Mouse (Mus musculus): ENCODE results near the gene Megf9. TPM values are rescaled to one million over a fixed set of nuclear protein-coding genes. Genes with fewer than 3 reads are reported as not detected.

The Megf9 gene
- polyA plus RNA-seq, 1 experiment = 2.6 TPM

DNA sequence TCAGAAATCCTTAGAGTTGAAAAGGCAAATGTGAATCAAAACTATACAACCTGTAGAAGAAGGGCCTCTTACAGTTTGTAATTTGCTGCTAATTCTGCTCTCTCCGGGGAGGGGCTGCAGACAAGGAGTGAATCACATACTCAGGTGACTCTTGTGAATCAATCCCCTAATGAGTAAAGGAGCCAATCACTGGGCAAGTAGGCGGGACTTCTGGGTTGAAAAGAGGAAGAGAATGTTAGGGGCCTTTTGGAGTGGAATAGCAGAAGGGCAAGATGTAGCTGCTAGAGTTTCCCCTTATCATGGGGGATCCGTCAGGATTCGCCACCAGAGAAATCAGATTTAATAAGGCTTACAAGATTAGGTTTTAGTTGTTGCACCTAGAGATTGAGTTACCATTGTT, 136.7 kb downstream of the Megf9 start:
- TF ChIP-seq MYOD1 (IDR thresholded peaks at IDR 0.05; ENCODE audit: control insufficient read depth in 1 of 3, insufficient read length in 2 of 3, low read depth in 2 of 3) (no peak), TCF3 (IDR thresholded peaks at IDR 0.05; ENCODE audit: insufficient read length, low read depth) (no peak), USF1 (IDR thresholded peaks at IDR 0.05; ENCODE audit: low read depth) (no peak), SRF (IDR thresholded peaks at IDR 0.05; ENCODE audit: control insufficient read depth, insufficient read length, low read depth) (no peak), REST (IDR thresholded peaks at IDR 0.05; ENCODE audit: insufficient read depth, insufficient read length) (no peak)
- no peak overlapping the region for H3K4me2 ChIP-seq (ENCODE audit: low read depth)

DNA sequence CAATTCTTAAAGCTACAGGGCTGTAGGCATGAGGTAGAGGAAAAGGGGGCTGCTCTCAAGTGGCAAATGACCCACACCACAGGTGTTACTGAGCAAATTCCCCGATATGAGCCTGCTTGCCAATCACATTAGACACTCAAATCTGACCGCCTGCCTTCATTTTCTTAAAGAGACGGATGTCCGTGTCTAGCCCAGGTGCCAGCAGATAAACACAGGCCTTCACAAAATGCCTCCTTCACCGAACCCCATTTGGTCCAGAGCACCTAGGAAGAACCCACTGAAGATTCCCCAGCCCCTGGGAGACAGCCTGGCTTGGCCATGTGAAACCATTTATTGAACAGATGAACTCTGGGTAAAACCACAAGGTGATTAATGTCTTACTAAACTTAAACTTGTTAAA, 138.1 kb downstream of the Megf9 start:
- Histone ChIP-seq H3ac (ENCODE audit: control insufficient read depth, insufficient read length) (no peak overlapping the region), H3K4me2 (ENCODE audit: low read depth) (no peak overlapping the region), H3K4me3 (no peak overlapping the region), H3K27me3 (ENCODE audit: control insufficient read depth, insufficient read depth, insufficient read length) (no peaks in the 10 kb centered on the region), H3K79me2 (ENCODE audit: control insufficient read depth, insufficient read depth) (peaks cover 15% of the 10 kb centered on the region), H3K36me3 (ENCODE audit: control insufficient read depth, insufficient read depth) (peaks cover 16% of the 10 kb centered on the region)
- no peak for TF ChIP-seq SRF (IDR thresholded peaks at IDR 0.05; ENCODE audit: control insufficient read depth, insufficient read length, low read depth)
- TF ChIP-seq POLR2AphosphoS2 (IDR thresholded peaks at IDR 0.05; ENCODE audit: insufficient read length, low read depth) = no peak
- no peak for TF ChIP-seq USF1 (IDR thresholded peaks at IDR 0.05; ENCODE audit: low read depth)
- no peak for TF ChIP-seq MAX (IDR thresholded peaks at IDR 0.05; ENCODE audit: low read depth)
- no peak for TF ChIP-seq CEBPB (IDR thresholded peaks at IDR 0.05; ENCODE audit: insufficient read depth, poor library complexity, severe bottlenecking)
- no peak for TF ChIP-seq REST (IDR thresholded peaks at IDR 0.05; ENCODE audit: insufficient read depth, insufficient read length)
- TF ChIP-seq POLR2A (IDR thresholded peaks at IDR 0.05; ENCODE audit: insufficient read length, low read depth) = no peak
- TF ChIP-seq TCF3 (IDR thresholded peaks at IDR 0.05; ENCODE audit: insufficient read length, low read depth) = no peak
- TF ChIP-seq MYOD1 (IDR thresholded peaks at IDR 0.05; ENCODE audit: control insufficient read depth in 1 of 3, insufficient read length in 2 of 3, low read depth in 2 of 3) = no peak
- TF ChIP-seq TCF12 (IDR thresholded peaks at IDR 0.05; ENCODE audit: insufficient read depth, poor library complexity, severe bottlenecking) = no peak
- no peak for TF ChIP-seq MYOG (IDR thresholded peaks at IDR 0.05; ENCODE audit: control insufficient read depth in 1 of 3, insufficient read depth in 1 of 3, insufficient read length in 2 of 3, low read depth in 2 of 3)

More for the DNA sequence above, 136.7 kb downstream of the Megf9 start:
- Histone ChIP-seq H3ac (ENCODE audit: control insufficient read depth, insufficient read length) (no peak overlapping the region), H3K27me3 (ENCODE audit: control insufficient read depth, insufficient read depth, insufficient read length) (no peaks in the 10 kb centered on the region), H3K79me2 (ENCODE audit: control insufficient read depth, insufficient read depth) (peaks cover 13% of the 10 kb centered on the region), H3K36me3 (ENCODE audit: control insufficient read depth, insufficient read depth) (peaks cover 27% of the 10 kb centered on the region), H3K4me3 (no peak overlapping the region)

DNA sequence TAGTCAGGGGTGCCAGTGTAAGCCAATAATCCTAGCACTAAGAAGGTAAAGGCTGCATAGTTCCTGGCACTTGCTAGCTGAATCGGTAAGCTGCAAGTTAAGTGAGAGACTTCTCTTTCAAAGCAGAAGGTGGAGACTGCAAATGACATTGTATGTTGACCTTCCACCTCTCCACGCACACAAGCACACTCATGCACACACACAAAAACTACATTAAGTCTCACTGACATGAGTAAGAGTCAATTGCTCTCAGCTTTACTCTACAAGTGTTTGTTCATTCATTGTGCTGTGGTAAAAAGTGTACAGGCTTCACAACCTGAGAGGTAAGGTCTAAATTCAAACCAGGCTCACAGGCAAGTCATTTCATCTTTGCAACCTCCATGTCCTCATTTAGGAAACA, 140.1 kb downstream of the Megf9 start:
- H3K27me3 ChIP-seq (ENCODE audit: control insufficient read depth, insufficient read depth, insufficient read length) = no peaks in the 10 kb centered on the region
- H3K4me3 ChIP-seq = no peak overlapping the region
- H3K36me3 ChIP-seq (ENCODE audit: control insufficient read depth, insufficient read depth) = peaks cover 4% of the 10 kb centered on the region
- H3K79me2 ChIP-seq (ENCODE audit: control insufficient read depth, insufficient read depth) = peaks cover 21% of the 10 kb centered on the region
- H3K4me2 ChIP-seq (ENCODE audit: low read depth) = no peak overlapping the region
- no peak overlapping the region for H3ac ChIP-seq (ENCODE audit: control insufficient read depth, insufficient read length)
- no peak for TF ChIP-seq TCF12 (IDR thresholded peaks at IDR 0.05; ENCODE audit: insufficient read depth, poor library complexity, severe bottlenecking)
- no peak for TF ChIP-seq USF1 (IDR thresholded peaks at IDR 0.05; ENCODE audit: low read depth)
- no peak for TF ChIP-seq TCF3 (IDR thresholded peaks at IDR 0.05; ENCODE audit: insufficient read length, low read depth)
- TF ChIP-seq MAX (IDR thresholded peaks at IDR 0.05; ENCODE audit: low read depth) = no peak

DNA sequence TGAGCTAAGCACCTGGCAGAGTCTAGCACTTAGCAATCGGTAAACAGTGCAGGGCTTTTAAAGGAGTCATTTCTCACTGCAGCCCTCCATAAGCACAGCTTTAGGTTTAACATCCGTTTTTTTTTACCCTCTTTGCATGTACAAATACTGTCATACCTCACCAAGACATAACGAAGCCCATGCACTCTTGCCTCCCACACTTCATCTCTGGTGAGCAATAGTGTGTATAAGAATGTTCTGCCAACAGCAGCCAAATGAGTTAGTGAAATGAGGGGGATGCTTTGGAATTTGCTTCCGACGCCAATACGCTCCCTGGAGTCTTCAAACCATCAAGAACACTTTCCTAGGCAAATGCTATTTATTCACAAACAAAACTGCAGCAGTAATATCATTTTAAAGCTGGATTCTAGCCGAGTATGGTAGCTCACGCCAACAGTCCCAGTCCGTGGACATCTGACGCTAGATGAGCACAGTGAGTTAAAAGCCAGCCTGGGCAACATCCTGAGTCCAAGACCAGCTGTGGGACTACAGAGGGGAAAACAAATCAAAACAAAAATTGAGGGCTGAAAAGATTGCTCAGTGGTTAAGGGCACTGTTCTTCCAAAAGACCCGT, 142.9 kb downstream of the Megf9 start:
- Histone ChIP-seq H3K27me3 (ENCODE audit: control insufficient read depth, insufficient read depth, insufficient read length) (no peaks in the 10 kb centered on the region), H3K36me3 (ENCODE audit: control insufficient read depth, insufficient read depth) (no peaks in the 10 kb centered on the region), H3K4me3 (no peak overlapping the region), H3K4me2 (ENCODE audit: low read depth) (no peak overlapping the region), H3ac (ENCODE audit: control insufficient read depth, insufficient read length) (no peak overlapping the region), H3K79me2 (ENCODE audit: control insufficient read depth, insufficient read depth) (peaks cover 20% of the 10 kb centered on the region)
- TF ChIP-seq TCF3 (IDR thresholded peaks at IDR 0.05; ENCODE audit: insufficient read length, low read depth) (no peak), TCF12 (IDR thresholded peaks at IDR 0.05; ENCODE audit: insufficient read depth, poor library complexity, severe bottlenecking) (no peak), MYOD1 (IDR thresholded peaks at IDR 0.05; ENCODE audit: control insufficient read depth in 1 of 3, insufficient read length in 2 of 3, low read depth in 2 of 3) (no peak), MAX (IDR thresholded peaks at IDR 0.05; ENCODE audit: low read depth) (no peak), MYOG (IDR thresholded peaks at IDR 0.05; ENCODE audit: control insufficient read depth in 1 of 3, insufficient read depth in 1 of 3, insufficient read length in 2 of 3, low read depth in 2 of 3) (no peak), USF1 (IDR thresholded peaks at IDR 0.05; ENCODE audit: low read depth) (no peak), POLR2A (IDR thresholded peaks at IDR 0.05; ENCODE audit: insufficient read length, low read depth) (no peak), E2F4 (IDR thresholded peaks at IDR 0.05; ENCODE audit: insufficient read depth) (no peak), CEBPB (IDR thresholded peaks at IDR 0.05; ENCODE audit: insufficient read depth, poor library complexity, severe bottlenecking) (no peak), REST (IDR thresholded peaks at IDR 0.05; ENCODE audit: insufficient read depth, insufficient read length) (no peak), SRF (IDR thresholded peaks at IDR 0.05; ENCODE audit: control insufficient read depth, insufficient read length, low read depth) (no peak), POLR2AphosphoS2 (IDR thresholded peaks at IDR 0.05; ENCODE audit: insufficient read length, low read depth) (no peak)

DNA sequence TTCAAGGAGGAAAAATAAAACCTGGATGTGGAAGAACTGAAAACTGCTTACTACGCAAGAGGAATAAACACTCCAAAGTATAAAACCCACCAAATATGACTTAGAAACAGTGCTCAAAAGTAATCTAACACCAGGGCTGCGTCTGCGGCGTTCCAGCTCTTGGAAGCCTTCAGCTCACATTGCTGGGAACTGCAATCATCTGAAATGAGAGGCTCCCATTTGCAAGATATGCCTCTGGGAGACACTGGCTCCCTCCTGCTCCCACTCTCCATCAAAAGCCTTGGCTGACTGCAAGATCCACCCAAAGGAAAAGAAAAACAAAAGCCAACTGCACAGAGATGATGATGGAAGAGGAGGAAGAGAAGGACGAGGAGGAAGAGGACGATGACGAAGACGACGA, 143.7 kb downstream of the Megf9 start:
- Histone ChIP-seq H3K27me3 (ENCODE audit: control insufficient read depth, insufficient read depth, insufficient read length) (no peaks in the 10 kb centered on the region), H3ac (ENCODE audit: control insufficient read depth, insufficient read length) (no peak overlapping the region), H3K79me2 (ENCODE audit: control insufficient read depth, insufficient read depth) (peaks cover 19% of the 10 kb centered on the region), H3K4me3 (no peak overlapping the region), H3K36me3 (ENCODE audit: control insufficient read depth, insufficient read depth) (no peaks in the 10 kb centered on the region), H3K4me2 (ENCODE audit: low read depth) (no peak overlapping the region)
- TF ChIP-seq USF1 (IDR thresholded peaks at IDR 0.05; ENCODE audit: low read depth) (no peak), CEBPB (IDR thresholded peaks at IDR 0.05; ENCODE audit: insufficient read depth, poor library complexity, severe bottlenecking) (no peak), TCF3 (IDR thresholded peaks at IDR 0.05; ENCODE audit: insufficient read length, low read depth) (no peak), MAX (IDR thresholded peaks at IDR 0.05; ENCODE audit: low read depth) (no peak), MYOD1 (IDR thresholded peaks at IDR 0.05; ENCODE audit: control insufficient read depth in 1 of 3, insufficient read length in 2 of 3, low read depth in 2 of 3) (no peak), POLR2A (IDR thresholded peaks at IDR 0.05; ENCODE audit: insufficient read length, low read depth) (no peak), MYOG (IDR thresholded peaks at IDR 0.05; ENCODE audit: control insufficient read depth in 1 of 3, insufficient read depth in 1 of 3, insufficient read length in 2 of 3, low read depth in 2 of 3) (no peak), E2F4 (IDR thresholded peaks at IDR 0.05; ENCODE audit: insufficient read depth) (no peak), SRF (IDR thresholded peaks at IDR 0.05; ENCODE audit: control insufficient read depth, insufficient read length, low read depth) (no peak), REST (IDR thresholded peaks at IDR 0.05; ENCODE audit: insufficient read depth, insufficient read length) (no peak), POLR2AphosphoS2 (IDR thresholded peaks at IDR 0.05; ENCODE audit: insufficient read length, low read depth) (no peak), TCF12 (IDR thresholded peaks at IDR 0.05; ENCODE audit: insufficient read depth, poor library complexity, severe bottlenecking) (no peak)

Data from myocyte (in vitro differentiated cells).